Mouse (Mus musculus): ENCODE measurements around the gene Gm20388. TPM values are rescaled to one million over a fixed set of nuclear protein-coding genes. Genes with fewer than 3 reads are reported as not detected.

Gm20388 gene
- polyA plus RNA-seq, 1 experiment, result 49.7 TPM

DNA sequence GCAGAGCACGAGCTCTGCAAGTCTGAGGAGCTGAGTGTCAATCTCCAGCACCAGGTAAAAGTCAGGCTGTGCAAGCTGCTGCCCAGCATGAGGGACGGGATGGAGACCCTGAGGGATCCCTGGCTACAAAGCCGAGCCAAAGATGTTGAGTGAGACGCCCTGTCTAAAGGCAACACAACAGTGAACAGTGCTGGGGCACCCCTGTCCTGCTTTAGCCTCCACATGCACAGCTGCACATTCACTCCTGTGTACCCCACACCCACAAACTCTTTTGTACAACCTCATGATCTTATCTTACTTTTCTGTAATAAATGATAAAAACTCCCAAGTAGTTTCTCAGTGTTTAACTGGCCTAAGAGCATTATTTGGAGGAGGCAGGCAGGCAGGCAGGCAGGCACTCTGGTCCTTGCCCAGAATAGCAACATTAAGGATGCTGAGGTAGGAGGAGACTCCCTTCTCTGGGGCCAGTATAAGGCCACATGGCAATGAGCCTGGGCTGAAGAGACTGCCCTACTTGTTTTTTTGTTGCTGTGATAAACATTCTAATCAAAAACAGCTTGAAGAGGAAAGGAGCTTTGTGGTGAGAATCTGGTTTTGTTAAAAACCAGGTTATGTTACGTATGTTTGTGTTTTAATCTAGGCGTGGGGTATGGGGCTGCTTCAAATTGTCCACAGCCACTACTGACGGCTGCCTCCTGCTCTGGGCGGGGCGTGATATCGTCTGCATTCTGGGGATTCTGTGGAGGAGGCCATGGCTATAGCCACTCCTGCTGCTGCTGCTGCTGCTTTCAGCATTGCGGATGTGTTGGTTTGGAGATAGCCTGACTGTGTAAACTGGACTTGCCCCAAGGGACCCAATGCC, 3007.1 kb downstream of the Gm20388 start:
- peak; percentile 52 for DNase-seq
- no peaks in the 10 kb centered on the region for H3K27me3 ChIP-seq (replicated peaks; ENCODE audit: control insufficient read depth, insufficient read depth, low read length)
- 56% methylated on average over 11 of the region's 11 CpGs for WGBS
- no peaks in the 10 kb centered on the region for H3K36me3 ChIP-seq (ENCODE audit: control insufficient read depth, insufficient read depth, low read length)
- no peak overlapping the region for H3K27ac ChIP-seq (ENCODE audit: insufficient read depth, low read depth, low read length)
- peaks cover 9% of the 10 kb centered on the region; the same call in 1 of the 2 replicates for H3K4me1 ChIP-seq (ENCODE audit: control insufficient read depth, insufficient read depth, low read length)
- H3K4me3 ChIP-seq (ENCODE audit: insufficient read depth, low read depth, low read length), result no peak overlapping the region
- TF ChIP-seq POLR2A (IDR thresholded peaks at IDR 0.05; ENCODE audit: low read depth, low read length), result no peak
- TF ChIP-seq CTCF (conservative IDR thresholded peaks at IDR 0.05; ENCODE audit: insufficient read depth, insufficient read length, low read depth, low read length), result no peak

DNA sequence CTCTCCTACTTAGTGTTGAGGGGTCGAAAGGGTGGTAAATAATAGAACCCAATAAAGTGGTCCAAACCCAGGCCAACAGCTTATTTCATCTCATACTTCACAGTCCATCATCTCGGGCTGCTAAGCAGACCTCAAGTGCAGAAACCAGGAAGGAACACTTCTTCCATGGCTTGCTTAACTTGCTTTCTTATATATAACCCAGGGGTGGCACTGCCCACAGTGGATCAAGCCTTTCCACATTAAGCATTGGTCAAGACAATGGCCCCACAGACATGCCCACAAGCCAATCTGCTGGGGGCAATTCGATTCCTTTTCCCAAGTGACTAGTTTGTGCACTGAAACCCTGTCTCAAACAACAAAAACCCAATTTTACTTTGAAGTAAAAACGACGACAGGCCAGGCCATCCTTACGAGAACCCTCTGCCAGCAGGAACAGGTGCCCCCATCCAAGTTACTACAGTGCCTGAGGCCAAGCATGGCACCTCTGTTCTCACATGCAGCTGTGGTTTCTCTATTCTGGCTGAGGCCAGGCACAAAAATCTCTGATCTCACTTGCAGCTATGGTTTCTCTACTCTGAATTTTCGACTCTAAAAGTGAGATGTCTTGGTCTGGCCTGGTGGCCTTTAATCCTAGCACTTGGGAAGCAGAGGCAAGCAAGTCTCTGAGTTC, 3007.9 kb downstream of the Gm20388 start:
- H3K27me3 ChIP-seq (replicated peaks; ENCODE audit: control insufficient read depth, insufficient read depth, low read length), result no peaks in the 10 kb centered on the region
- WGBS, result 65% methylated on average over 7 of the region's 7 CpGs
- no peak for DNase-seq
- H3K27ac ChIP-seq (ENCODE audit: insufficient read depth, low read depth, low read length), result no peak overlapping the region
- peaks cover 9% of the 10 kb centered on the region for H3K4me1 ChIP-seq (ENCODE audit: control insufficient read depth, insufficient read depth, low read length)
- TF ChIP-seq CTCF (conservative IDR thresholded peaks at IDR 0.05; ENCODE audit: insufficient read depth, insufficient read length, low read depth, low read length) (no peak), POLR2A (IDR thresholded peaks at IDR 0.05; ENCODE audit: low read depth, low read length) (no peak)
- H3K36me3 ChIP-seq (ENCODE audit: control insufficient read depth, insufficient read depth, low read length), result no peaks in the 10 kb centered on the region
- no peak overlapping the region for H3K4me3 ChIP-seq (ENCODE audit: insufficient read depth, low read depth, low read length)

DNA sequence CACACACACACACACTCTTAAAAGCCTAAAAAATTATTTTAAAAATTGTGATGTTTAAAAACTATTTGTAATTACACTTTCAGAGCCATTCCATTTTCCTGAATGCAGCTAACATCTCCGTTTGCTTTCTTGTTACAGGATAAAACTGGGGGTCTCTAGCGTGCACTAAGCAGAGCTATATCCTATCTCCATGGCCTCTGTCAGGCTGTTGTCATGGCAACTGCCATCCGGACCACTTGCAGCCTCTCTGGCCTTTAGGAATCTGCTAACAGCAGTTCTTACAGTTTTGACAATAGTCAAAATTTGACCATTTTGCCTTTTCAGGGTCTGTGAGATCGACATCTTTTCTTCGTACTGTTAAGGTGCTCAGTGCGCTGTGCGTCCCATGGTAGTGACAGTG, 3010.2 kb downstream of the Gm20388 start:
- DNase-seq, result no peak
- no peak overlapping the region for H3K27ac ChIP-seq (ENCODE audit: insufficient read depth, low read depth, low read length)
- peaks cover 22% of the 10 kb centered on the region for H3K4me1 ChIP-seq (ENCODE audit: control insufficient read depth, insufficient read depth, low read length)
- no peak overlapping the region for H3K4me3 ChIP-seq (ENCODE audit: insufficient read depth, low read depth, low read length)
- H3K36me3 ChIP-seq (ENCODE audit: control insufficient read depth, insufficient read depth, low read length), result no peaks in the 10 kb centered on the region
- WGBS, result 72% methylated on average over 7 of the region's 7 CpGs
- H3K27me3 ChIP-seq (replicated peaks; ENCODE audit: control insufficient read depth, insufficient read depth, low read length), result no peaks in the 10 kb centered on the region
- TF ChIP-seq POLR2A (IDR thresholded peaks at IDR 0.05; ENCODE audit: low read depth, low read length) (no peak), CTCF (conservative IDR thresholded peaks at IDR 0.05; ENCODE audit: insufficient read depth, insufficient read length, low read depth, low read length) (no peak)

DNA sequence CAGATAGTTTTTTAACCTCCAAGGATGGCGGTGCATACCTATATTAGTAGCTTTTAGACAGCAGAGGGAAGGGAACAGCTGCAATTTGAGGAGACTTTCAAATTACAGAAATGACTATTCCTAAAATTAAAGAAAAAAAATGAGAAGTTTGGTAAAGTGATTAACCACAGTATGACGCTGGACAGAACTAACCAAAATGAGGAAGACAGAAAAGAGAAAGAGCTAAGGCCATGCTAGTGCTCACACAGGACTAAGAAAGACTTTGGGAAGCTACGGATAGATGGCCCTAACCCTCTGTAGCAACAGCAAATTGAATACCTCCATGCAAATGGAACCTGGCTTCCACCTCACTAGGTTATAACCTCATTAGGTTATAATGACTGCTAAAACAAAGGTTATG, 3012.3 kb downstream of the Gm20388 start:
- Histone ChIP-seq H3K27ac (ENCODE audit: insufficient read depth, low read depth, low read length) (no peak overlapping the region), H3K4me3 (ENCODE audit: insufficient read depth, low read depth, low read length) (no peak overlapping the region), H3K4me1 (ENCODE audit: control insufficient read depth, insufficient read depth, low read length) (peaks cover 18% of the 10 kb centered on the region), H3K36me3 (ENCODE audit: control insufficient read depth, insufficient read depth, low read length) (no peaks in the 10 kb centered on the region), H3K27me3 (replicated peaks; ENCODE audit: control insufficient read depth, insufficient read depth, low read length) (no peaks in the 10 kb centered on the region)
- 81% methylated on average over 3 of the region's 3 CpGs for WGBS
- no peak for DNase-seq
- TF ChIP-seq CTCF (conservative IDR thresholded peaks at IDR 0.05; ENCODE audit: insufficient read depth, insufficient read length, low read depth, low read length), result no peak
- no peak for TF ChIP-seq POLR2A (IDR thresholded peaks at IDR 0.05; ENCODE audit: low read depth, low read length)

DNA sequence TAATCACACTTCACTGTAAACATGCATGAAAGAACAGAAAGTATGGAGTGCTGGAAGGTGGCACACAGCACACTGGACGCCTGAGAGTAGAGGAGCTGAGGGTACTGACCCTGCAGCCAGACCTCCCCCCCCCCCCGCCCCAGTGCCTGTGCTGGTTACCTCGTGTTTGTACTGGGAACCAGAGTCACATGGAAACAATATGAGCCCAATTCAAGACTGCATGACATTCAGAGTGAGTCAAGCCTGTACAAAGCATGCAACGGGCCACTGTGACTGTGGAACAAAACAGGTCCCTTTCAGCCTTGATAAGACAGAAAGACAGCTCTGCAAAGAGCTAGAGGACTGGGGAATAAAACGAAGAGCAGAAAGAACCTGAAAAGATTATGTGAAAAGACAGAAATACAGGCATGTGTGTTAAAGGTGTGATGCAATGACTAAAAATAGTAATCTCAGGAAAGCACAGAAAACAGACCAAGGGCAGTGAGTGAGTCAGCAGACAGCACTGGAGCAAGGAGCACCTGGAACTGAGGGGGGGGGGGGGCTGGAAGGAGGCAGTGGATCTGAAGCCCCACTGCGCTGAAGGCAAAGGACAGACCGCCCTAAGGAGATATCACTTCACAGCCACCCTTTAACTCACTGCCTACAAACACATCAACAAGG, 3012.9 kb downstream of the Gm20388 start:
- H3K27me3 ChIP-seq (replicated peaks; ENCODE audit: control insufficient read depth, insufficient read depth, low read length), result no peaks in the 10 kb centered on the region
- TF ChIP-seq POLR2A (IDR thresholded peaks at IDR 0.05; ENCODE audit: low read depth, low read length) (no peak), CTCF (conservative IDR thresholded peaks at IDR 0.05; ENCODE audit: insufficient read depth, insufficient read length, low read depth, low read length) (no peak)
- no peaks in the 10 kb centered on the region for H3K36me3 ChIP-seq (ENCODE audit: control insufficient read depth, insufficient read depth, low read length)
- peak overlapping the region; percentile 36; the same call in 1 of the 2 replicates for H3K27ac ChIP-seq (ENCODE audit: insufficient read depth, low read depth, low read length)
- no peak for DNase-seq
- H3K4me3 ChIP-seq (ENCODE audit: insufficient read depth, low read depth, low read length), result no peak overlapping the region
- H3K4me1 ChIP-seq (ENCODE audit: control insufficient read depth, insufficient read depth, low read length), result peaks cover 17% of the 10 kb centered on the region
- 41% methylated on average over 7 of the region's 7 CpGs for WGBS

DNA sequence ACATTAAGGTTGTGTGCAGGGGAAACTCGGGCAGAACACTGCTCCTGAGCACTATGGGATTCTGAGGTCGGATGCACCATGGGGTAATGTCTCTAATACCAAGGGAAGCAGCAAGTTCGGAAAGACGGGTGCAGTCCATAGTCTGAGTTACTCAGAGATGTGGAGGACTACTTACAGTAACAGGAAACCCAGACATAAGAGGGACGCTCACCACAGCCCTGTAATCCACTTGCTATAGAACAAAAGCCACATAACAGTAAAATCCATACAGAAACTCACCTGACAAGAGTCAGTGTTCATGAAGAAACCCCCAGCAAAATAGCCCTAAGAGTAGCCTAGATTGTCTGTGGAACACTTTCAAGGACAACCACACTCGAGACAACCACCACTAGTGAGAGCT, 3013.4 kb downstream of the Gm20388 start:
- H3K36me3 ChIP-seq (ENCODE audit: control insufficient read depth, insufficient read depth, low read length), result no peaks in the 10 kb centered on the region
- H3K4me1 ChIP-seq (ENCODE audit: control insufficient read depth, insufficient read depth, low read length), result peaks cover 17% of the 10 kb centered on the region
- H3K4me3 ChIP-seq (ENCODE audit: insufficient read depth, low read depth, low read length), result no peak overlapping the region
- TF ChIP-seq CTCF (conservative IDR thresholded peaks at IDR 0.05; ENCODE audit: insufficient read depth, insufficient read length, low read depth, low read length) (no peak), POLR2A (IDR thresholded peaks at IDR 0.05; ENCODE audit: low read depth, low read length) (no peak)
- 61% methylated on average over 6 of the region's 6 CpGs for WGBS
- H3K27me3 ChIP-seq (replicated peaks; ENCODE audit: control insufficient read depth, insufficient read depth, low read length), result no peaks in the 10 kb centered on the region
- no peak for DNase-seq
- peak overlapping the region; percentile 13; the same call in 1 of the 2 replicates for H3K27ac ChIP-seq (ENCODE audit: insufficient read depth, low read depth, low read length)

Data from kidney, adult 2 months (tissue).